Mouse (Mus musculus) myocyte (in vitro differentiated cells): ENCODE results near the gene Gm10134.

Experiments
- CEBPB ChIP-seq: IDR thresholded peaks from 2 replicates; pipeline ENCODE4 v1.6.1; 2011; ENCODE audit warnings: mild to moderate bottlenecking, moderate library complexity; ENCODE audit not compliant: poor library complexity, insufficient read depth, severe bottlenecking
- E2F4 ChIP-seq: IDR thresholded peaks from one replicate; pipeline ENCODE4 v1.6.1; 2011; ENCODE audit warnings: mild to moderate bottlenecking, control low read depth, moderate library complexity; ENCODE audit not compliant: insufficient read depth
- MAX ChIP-seq: IDR thresholded peaks from one replicate; pipeline ENCODE4 v1.6.1; 2011; ENCODE audit warnings: low read depth, mild to moderate bottlenecking, control low read depth
- MYOD1 ChIP-seq, 3 experiments: IDR thresholded peaks; one replicate each; pipeline ENCODE4 v1.6.1; 2011; ENCODE audit warnings: control low read depth in 2 of 3, low read depth in 2 of 3, mild to moderate bottlenecking in 2 of 3, moderate library complexity in 1 of 3; ENCODE audit not compliant: insufficient read length in 2 of 3, control insufficient read depth in 1 of 3
- MYOG ChIP-seq, 3 experiments: IDR thresholded peaks; one replicate each; pipeline ENCODE4 v1.6.1; 2011; ENCODE audit warnings: control low read depth in 2 of 3, low read depth in 2 of 3, mild to moderate bottlenecking in 2 of 3; ENCODE audit not compliant: insufficient read length in 2 of 3, control insufficient read depth in 1 of 3, insufficient read depth in 1 of 3
- POLR2A ChIP-seq: IDR thresholded peaks from one replicate; pipeline ENCODE4 v1.6.1; 2011; ENCODE audit warnings: low read depth, mild to moderate bottlenecking, control low read depth, moderate library complexity; ENCODE audit not compliant: insufficient read length
- POLR2AphosphoS2 ChIP-seq: IDR thresholded peaks from one replicate; pipeline ENCODE4 v1.6.1; 2011; ENCODE audit warnings: low read depth, control low read depth; ENCODE audit not compliant: insufficient read length
- REST ChIP-seq: IDR thresholded peaks from one replicate; pipeline ENCODE4 v1.6.1; 2011; ENCODE audit warnings: mild to moderate bottlenecking, control low read depth, moderate library complexity; ENCODE audit not compliant: insufficient read depth, insufficient read length
- SRF ChIP-seq: IDR thresholded peaks from one replicate; pipeline ENCODE4 v1.6.1; 2011; ENCODE audit warnings: low read depth; ENCODE audit not compliant: control insufficient read depth, insufficient read length
- TCF12 ChIP-seq: IDR thresholded peaks from one replicate; pipeline ENCODE4 v1.6.1; 2011; ENCODE audit warnings: mild to moderate bottlenecking, control low read depth; ENCODE audit not compliant: poor library complexity, insufficient read depth, severe bottlenecking
- TCF3 ChIP-seq: IDR thresholded peaks from one replicate; pipeline ENCODE4 v1.6.1; 2011; ENCODE audit warnings: low read depth, control low read depth; ENCODE audit not compliant: insufficient read length
- USF1 ChIP-seq: IDR thresholded peaks from one replicate; pipeline ENCODE4 v1.6.1; 2011; ENCODE audit warnings: low read depth, mild to moderate bottlenecking, control low read depth, moderate library complexity

DNA sequence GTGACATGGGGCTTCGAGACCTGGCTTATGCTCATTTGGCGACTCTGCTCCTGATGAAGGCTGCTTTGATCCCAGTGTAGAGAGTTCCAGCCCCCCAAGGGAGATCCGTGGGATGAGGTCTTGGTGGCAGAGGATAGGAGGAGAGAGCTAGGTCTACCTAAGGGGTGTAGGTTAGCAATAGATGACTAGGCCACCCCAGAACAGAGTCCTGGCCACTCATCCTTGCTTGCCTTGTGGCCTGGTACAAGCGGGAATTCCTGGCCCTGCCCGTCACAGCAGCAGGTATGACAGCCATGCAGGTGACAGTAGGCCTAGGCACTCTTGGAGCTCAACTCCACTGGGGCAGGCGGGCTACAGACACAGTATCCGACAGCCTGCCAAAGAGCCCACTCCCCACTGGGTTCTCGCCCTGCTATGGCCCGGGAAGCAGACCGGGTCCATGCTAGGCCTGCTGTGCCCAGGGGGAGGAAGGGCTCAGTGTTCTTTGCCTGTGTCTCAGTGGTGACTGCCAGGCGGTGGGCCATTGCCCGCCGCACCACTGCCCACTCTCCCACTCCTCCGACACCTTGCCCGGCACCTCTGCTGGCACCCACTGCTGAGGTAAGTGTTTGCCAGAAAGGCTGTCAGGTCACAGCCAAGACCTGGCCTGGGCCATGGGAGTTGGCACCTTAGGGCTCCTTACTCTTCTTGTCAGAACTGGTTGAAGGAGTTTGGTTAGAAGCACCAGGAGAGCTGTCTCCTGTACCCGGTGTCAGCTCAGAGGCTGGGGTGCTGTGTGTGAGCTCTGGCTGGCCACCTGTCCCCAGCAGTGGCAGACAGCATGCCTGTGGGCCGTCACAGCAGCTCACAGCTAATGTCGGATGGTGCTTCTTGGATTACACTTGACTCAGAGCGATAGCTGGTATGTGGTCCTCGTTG lies 21.8 kb downstream of the Gm10134 start:
- no peak for TF ChIP-seq USF1
- no peak for TF ChIP-seq POLR2A
- no peak for TF ChIP-seq E2F4
- peak; percentile 5 to 95 (median 88) for TF ChIP-seq MYOG (IDR thresholded peaks at IDR 0.05; ENCODE audit: control insufficient read depth in 1 of 3, insufficient read depth in 1 of 3, insufficient read length in 2 of 3, low read depth in 2 of 3)
- peak in 2 of 3 experiments; percentile 93 to 99 for TF ChIP-seq MYOD1 (IDR thresholded peaks at IDR 0.05; ENCODE audit: control insufficient read depth in 1 of 3, insufficient read length in 2 of 3, low read depth in 2 of 3)
- no peak for TF ChIP-seq TCF12
- no peak for TF ChIP-seq CEBPB
- TF ChIP-seq MAX = no peak
- TF ChIP-seq SRF = no peak
- no peak for TF ChIP-seq REST
- TF ChIP-seq TCF3 = peak; percentile 55
- TF ChIP-seq POLR2AphosphoS2 = no peak
